Mouse (Mus musculus) gastrocnemius, postnatal 4 days (tissue): ENCODE measurements around the gene Jmjd6. TPM values are rescaled to one million over a fixed set of nuclear protein-coding genes. Genes with fewer than 3 reads are reported as not detected.
"Not testable (repeated sequence)": the region's sequence is repeated elsewhere in the genome, so short reads cannot be mapped to it uniquely, and the experiment has no call there.

Experiments
- DNase-seq, 2 experiments: peaks; one replicate each; pipeline ENCODE4 v3.0.0; 2021 to 2022; ENCODE audit warnings: low spot score in 2 of 2, mixed read lengths in 2 of 2
- total RNA-seq, 2 experiments: library from RNA; stranded (reverse); gene quantifications; 2 replicates each; pipeline ENCODE4 v1.2.3; 2021

The Jmjd6 gene
- total RNA-seq, 2 experiments from 2014 or later: 35.6 to 39.7 TPM

- no peak for DNase-seq
These were observed 16.4 kb downstream of the Jmjd6 start for GRCm38 (mm10) chr11:116826550-116827504.

DNA sequence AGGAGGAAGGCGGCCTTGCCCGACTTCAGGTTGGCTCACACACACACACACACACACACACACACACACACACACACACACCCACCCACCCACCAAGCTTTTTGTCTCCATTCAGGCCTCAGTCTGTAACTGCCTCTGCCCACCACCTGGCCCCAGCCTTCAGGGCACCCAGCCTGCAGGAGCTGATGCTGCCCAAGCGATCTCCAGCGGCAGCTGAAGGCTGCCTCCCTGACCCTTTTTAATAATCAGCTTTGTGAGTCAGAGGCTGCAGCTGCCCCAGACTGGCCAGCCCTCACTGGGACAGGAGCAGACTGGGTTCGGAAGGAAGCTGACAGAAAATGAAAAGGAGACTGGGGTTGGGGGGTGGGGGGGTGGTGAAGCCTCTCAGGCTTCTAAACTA, 18.0 kb downstream of the Jmjd6 start:
- no peak for DNase-seq

DNA sequence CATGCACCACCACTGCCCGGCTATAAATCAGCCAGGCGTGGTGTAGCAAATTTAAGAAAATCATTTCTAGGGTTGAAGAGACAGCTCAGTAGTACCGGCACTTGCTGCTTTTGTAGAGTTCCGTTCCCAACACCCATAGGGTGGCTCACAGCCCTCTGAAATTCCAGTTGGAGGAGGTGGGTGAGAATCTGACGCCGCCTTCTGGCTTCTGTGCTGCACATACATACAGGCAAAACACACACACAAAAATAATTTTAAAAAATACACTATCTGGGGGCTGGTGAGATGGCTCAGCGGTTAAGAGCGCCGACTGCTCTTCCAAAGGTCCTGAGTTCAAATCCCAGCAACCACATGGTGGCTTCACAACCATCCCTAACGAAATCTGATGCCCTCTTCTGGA, 19.4 kb downstream of the Jmjd6 start:
- not testable (repeated sequence) for DNase-seq

DNA sequence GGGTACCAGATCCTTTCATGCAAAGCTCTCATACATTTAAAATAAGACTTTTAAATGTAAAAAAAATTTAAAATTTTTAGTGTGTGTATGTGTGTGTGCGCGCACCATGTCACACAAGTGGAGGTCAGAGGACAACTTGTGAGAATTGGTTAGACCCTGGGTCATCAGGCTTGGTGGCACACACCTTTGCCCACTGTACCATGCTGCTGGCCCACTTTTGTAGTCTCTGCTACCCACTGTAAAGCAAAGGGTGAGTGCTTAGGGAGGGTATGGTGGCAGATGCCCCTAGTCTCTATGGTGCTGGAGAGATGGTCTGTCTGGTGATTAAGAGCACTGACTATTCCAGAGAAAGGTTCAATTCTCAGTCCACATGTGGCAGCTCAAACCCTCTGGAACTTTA, 20.0 kb downstream of the Jmjd6 start:
- DNase-seq: no peak

DNA sequence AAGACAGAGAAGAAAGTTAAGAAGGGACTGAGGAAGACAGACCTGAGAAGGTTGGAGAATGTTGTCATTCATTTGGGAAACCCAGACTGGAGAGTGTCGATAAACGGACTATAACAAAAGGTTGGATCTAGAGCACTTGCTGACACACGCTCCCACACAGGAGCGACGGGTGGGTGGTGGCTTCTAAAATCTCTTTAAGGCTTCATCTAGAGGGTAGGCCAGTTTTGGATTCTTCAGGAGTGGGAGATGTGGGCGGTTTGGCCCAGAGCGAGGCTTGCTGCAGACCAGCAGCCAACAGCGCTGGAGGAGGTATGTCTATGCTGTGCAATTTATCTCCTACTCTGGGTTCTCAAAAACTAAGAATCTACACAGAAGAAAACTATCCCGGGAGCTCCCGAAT, 20.6 kb downstream of the Jmjd6 start:
- DNase-seq: no peak

DNA sequence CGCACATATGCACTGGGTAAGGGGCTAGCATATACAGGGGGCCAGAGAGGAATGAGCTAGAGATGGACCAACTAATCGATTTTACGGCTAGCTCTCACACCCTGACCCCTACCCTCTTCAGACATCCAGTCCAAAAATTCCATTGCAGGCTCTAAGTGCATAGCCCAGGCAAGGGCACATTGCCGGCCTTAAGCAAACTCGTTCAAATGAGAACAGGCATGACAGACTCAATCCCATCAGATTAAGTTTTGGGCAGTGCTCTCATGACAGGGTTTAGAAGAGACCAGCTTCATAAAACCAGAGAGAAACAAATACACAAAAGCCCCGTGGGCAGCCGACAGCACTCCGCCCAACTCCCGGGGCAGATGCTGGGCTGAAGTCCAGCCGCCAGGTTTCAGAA, 21.0 kb downstream of the Jmjd6 start:
- DNase-seq: no peak

GRCm38 (mm10) chr11:116821057-116821940, 21.9 kb downstream of the Jmjd6 start:
- no peak for DNase-seq

GRCm38 (mm10) chr11:116819932-116820593, 23.2 kb downstream of the Jmjd6 start:
- no peak for DNase-seq

DNA sequence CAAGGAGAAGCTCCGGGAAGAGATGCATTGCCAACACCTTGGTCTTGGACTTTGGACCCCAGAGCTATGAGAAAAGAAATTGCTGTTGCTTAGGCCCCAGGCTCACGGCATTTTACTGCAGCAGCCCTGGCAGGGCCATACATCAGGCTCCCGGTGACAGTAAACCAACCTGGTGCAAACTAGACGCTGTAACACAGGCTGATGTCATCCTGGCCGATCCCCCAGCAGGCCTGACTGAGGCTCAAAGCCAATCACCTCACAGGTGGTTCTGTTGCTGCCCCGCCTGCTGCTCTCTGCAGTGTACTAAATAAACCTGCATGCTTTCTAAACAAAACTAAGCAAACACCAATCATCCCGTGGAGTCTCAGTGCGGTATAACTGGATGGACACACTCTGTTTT, 24.5 kb downstream of the Jmjd6 start:
- no peak for DNase-seq

- no peak for DNase-seq
These were observed 25.7 kb downstream of the Jmjd6 start for GRCm38 (mm10) chr11:116817567-116817966.

DNA sequence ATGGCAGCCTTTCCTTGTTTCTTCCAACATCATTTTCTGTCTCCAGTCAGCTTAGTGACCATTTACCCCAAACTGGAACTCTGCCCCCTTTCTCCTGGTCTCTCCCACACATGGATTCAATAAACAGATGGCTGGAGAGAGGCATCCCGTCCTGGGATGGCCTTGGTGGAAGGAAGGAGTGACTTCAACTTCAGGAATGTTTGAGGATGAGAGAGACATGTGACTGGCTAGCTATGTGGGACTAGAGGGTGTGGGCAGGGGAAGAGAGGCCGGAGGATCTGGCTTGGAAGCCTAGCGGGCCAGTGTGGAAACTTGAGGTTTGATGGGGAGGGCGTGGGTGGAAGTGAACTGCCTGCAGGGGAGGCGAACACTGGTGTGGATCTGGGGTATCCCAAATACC, 26.5 kb downstream of the Jmjd6 start:
- DNase-seq: peak in 1 of 2 experiments; percentile 63

GRCm38 (mm10) chr11:116814884-116815415, 28.3 kb downstream of the Jmjd6 start:
- no peak for DNase-seq

- peak; percentile 58 to 85 for DNase-seq
These were observed 29.0 kb downstream of the Jmjd6 start for GRCm38 (mm10) chr11:116814076-116814883.

- DNase-seq: no peak
These were observed 29.6 kb downstream of the Jmjd6 start for GRCm38 (mm10) chr11:116813610-116814009.

- DNase-seq: no peak
These were observed 30.3 kb downstream of the Jmjd6 start for GRCm38 (mm10) chr11:116812793-116813529.

- peak in 1 of 2 experiments; percentile 63 for DNase-seq
These were observed 32.0 kb downstream of the Jmjd6 start for GRCm38 (mm10) chr11:116810983-116811901.

DNA sequence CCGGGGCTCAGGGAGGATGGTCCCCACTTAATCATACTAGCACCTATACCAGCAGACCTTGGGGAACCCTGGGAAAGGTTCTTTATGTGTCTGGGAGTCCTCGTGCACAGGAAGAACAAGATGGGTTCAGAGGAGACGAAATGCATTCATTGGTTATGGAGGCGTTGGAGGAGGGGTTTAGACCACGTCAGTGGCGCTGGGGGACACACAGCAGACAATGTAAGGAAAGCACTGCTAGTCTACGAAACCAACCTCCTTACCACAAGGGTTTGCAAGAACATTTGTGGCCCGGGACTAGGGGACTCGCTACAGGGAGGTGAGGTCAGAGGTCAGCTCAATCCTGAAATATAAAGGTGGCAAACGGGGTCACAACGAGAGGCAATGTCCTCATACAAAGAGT, 32.7 kb downstream of the Jmjd6 start:
- DNase-seq: no peak

DNA sequence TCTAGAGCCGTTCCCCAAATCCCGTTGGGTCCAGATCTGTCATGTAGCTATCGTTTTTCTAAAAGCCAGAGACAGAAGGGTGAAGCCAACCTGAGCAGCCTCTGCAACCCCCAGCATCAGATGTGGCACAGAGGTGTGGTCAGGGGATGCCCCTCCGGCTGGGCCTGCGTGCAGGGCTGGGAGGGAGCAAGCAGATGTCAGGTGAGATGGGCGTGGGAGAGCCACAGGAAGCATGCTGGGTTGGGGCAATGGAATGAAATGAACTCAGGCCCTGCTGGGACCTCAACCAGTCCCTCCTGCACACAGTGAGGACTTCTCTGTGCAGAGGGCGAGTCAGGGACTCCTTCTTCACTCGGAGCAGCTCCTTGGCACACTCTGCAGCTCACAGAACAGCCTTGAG, 33.7 kb downstream of the Jmjd6 start:
- DNase-seq: no peak
